Mouse (Mus musculus) spleen, embryonic (tissue): Measurements from ENCODE around the gene Gal3st1.

Experiments
- CTCF ChIA-PET: fragments of 350-600 bp; sonication (Branson Sonifier 250); formaldehyde crosslinking; loops from one replicate; lab custom pipeline; 2022; lab: Charles Lee

The Gal3st1 gene

GRCm38 (mm10) chr11:4031961-4032360 is 48.5 kb downstream of the Gal3st1 start:
- CTCF ChIA-PET = no interaction called here

GRCm38 (mm10) chr11:4033471-4033870 is 50.0 kb downstream of the Gal3st1 start:
- CTCF ChIA-PET = no interaction called here

DNA sequence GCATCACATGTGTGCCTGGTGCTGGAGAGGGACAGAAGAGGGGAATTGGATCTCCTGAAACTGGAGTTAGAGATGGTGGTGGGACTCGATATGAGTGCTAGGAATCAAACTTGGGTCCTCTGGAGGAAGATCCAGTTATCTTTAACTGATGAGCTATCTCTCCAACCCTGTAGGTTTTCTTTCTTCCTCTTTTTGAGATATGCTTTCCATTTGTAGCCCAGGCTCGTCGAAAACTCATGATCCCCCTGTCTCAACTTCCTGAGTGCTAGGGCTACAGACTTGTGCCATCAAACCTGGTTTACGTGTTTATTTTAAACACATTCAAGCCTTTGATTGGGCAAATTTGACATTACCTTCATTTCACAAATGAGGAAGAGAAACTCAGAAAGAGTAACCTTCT is 50.7 kb downstream of the Gal3st1 start:
- CTCF ChIA-PET = no interaction called here

DNA sequence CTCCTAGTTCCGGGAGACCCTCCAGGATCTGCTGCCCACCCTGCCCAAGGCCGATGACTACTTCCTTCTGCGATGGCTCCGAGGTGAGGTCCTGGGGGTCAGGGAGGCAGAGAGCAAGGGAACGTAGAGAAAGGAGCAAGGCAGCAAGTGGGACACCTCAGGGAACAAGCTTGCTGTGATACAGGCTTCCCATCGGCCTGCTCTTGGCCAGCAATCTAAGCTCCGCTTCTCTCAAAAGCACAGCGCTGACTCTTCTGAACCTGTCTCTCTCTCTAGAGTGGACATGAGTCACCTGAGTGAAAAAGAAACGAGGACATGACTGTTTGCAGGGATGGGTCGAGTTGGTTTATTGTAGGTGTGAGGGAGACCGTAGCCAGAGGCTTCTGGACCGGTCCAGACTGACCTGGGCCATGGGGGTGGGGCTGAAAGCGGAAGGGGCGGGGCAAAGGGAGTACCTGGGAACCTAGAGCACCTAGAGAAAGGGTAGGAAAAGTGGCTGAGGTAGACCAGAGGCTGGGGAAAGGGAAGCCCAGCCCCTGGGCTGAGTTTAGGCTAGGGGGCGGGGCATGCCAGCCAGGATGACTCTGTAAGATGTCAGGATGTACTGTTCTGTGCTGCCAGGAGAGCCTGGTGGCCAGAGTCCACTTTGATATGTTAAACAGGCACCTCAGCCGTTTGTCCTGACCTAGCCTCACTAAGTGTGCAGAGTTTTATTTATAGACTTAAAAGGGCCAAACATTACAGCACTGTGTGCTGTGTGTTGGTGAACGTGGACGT is 51.9 kb downstream of the Gal3st1 start:
- CTCF ChIA-PET = no interaction called here

DNA sequence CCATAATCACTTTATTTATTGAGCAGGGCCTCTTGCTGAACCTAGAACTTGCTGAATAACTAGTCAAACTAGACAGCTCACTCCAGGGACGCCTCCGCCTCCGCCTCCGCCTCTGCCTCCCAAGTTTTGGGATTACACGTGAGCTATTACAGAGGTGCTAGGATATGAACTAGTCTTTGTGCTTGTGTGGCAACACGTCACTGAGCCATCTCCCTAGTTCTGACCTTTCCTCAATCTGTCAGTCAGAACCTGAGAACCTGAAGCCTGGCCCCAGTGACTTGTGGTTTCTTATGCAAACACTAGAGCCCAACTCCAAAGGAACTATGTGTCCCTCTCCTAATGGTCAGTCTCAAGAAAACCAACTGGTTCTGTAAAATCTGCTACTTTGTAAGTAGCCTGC is 52.5 kb downstream of the Gal3st1 start:
- CTCF ChIA-PET = no interaction called here

- CTCF ChIA-PET = no interaction called here
These were observed 53.1 kb downstream of the Gal3st1 start for GRCm38 (mm10) chr11:4036365-4037084.

DNA sequence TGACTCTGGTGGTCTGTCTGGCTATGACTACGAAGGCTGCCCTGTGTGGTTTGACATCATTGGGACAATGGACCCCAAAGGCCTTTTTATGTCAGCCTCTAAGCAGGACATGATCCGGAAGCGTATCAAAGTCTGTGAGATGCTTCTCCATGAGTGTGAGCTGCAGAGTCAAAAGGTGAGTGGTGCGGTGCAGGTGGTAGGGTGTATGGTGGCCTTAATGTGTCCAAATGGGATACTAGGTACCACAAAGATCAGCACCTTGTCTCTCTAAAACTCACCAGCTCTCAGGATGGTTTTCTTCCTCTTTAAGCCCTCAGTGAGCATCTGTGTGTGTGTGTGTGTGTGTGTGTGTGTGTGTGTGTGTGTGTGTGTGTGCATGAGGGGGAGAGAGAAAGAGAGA is 56.5 kb downstream of the Gal3st1 start:
- CTCF ChIA-PET = no interaction called here

DNA sequence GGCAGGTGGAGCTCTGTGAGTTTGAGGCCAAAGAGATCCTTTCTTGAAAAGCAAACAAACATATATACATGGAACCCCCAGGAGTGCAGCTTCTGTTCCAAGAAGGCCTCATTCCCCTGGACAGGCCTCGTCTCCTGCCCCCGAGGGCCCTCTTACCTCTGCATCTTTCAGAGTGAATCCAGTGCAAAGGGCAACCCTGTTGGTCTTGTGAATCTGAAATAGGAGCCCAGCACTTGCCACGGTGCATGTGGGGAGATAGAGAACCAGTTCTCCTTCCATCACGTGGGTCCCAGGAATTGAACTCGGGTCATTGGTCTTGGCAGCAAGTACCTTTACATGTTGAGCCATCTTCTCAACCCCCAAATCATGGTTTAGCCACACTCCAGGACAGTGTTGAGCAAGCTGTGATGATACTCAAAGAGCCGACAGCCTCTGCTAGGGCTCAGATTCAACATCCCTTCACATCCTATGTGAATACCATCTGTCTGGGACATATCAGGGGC is 57.7 kb downstream of the Gal3st1 start:
- CTCF ChIA-PET = no interaction called here

DNA sequence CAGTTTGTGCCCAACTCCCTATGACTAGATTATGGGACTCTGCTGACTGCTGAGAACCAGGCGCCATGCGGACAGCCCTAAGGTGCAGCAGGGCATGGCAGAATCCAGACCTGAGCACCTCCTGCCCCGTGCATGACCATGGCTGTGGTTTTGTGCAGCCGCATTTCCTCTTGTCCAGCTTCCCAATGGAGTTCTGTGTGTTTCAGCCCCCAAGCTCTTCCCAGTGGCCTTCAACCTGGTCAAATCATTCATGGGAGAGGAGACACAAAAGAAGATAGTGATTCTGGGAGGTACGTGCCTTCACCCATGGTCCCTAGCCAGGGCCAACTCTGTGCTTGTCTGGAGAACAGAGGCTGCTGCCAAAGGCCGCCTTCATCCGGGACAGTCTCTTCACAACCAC is 59.6 kb downstream of the Gal3st1 start:
- CTCF ChIA-PET = no interaction called here

DNA sequence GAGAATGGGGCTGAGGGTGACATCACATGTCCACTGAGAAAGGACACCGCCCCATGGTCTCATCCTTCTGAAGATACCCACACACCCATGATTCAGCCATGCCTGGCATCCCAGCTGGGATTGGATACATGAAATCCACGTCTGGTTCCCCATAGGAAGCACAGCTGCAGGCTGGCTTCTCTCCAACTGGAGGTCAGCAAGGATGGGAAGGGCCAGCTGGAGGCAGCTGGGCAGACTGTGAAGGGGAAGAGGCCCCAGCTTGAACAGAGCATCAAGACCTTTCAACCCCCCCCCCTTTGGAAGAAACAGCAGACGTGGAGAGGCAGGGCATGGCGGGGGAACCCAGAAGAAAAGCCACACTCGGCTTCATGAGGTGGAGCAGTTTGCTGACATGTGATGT is 63.1 kb downstream of the Gal3st1 start:
- CTCF ChIA-PET = no interaction called here

DNA sequence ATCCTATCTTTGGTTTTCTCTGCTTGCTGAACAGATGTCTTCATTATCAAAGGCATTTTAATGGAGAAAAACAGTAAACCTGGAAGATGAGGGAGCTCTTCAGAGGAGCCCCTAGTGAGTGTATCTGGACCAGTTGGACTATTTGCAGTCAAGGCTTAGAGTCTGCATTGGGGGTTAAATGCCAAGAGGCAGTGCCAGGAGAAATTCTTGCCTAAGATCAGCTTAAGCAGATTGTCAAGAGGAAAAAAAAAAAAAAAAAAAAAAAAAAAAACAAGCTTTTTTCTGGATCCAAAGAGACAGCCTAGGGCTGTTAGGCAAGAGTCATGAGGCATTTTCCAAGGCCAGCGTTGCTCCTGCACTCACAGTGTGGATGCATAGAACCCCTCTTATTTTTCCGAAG is 64.3 kb downstream of the Gal3st1 start:
- CTCF ChIA-PET = no interaction called here

DNA sequence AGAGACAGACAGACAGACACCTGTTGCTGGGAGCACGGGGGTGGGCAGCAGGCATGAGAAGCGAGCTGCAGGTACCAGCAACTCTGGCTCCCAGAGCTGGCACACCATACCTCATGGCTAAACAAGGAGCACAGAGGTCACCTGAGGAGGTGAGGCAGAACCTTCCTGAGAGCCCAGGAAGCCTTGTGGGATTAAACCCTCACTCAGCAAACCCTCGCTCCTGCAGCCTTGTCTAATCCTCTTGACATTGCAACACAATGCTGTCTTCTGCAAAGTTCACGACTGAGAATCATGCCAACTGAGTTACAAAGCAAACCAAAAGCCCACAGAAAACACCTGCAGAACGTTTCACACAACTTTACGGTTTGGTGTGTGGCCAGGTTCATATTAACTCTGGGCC is 65.0 kb downstream of the Gal3st1 start:
- CTCF ChIA-PET = no interaction called here
